Mouse (Mus musculus) left cerebral cortex, postnatal 36 days (tissue): ENCODE results near the gene Exoc5. TPM values are rescaled to one million over a fixed set of nuclear protein-coding genes. Genes with fewer than 3 reads are reported as not detected.
A peak's percentile ranks its signal among the peaks of the same experiment; 100 is the strongest.
"Not testable (repeated sequence)": the region's sequence is repeated elsewhere in the genome, so short reads cannot be mapped to it uniquely, and the experiment has no call there.

Experiments
- DNase-seq, 2 experiments: peaks; one replicate each; pipeline ENCODE4 v3.0.0; 2021 to 2022; ENCODE audit warnings: low spot score in 2 of 2, mixed read lengths in 1 of 2
- intact Hi-C: fragments of 180-260 bp; cut with DNase I; formaldehyde crosslinking; loops from one replicate; pipeline ENCODE4 v1.15.1; 2025
- total RNA-seq, 2 experiments: library from RNA; stranded (reverse); gene quantifications; 2 replicates each; pipeline ENCODE4 v1.2.3; 2021

Gene Exoc5
- 10 to 100 TPM; 53.8 to 60.8 TPM for total RNA-seq

DNA sequence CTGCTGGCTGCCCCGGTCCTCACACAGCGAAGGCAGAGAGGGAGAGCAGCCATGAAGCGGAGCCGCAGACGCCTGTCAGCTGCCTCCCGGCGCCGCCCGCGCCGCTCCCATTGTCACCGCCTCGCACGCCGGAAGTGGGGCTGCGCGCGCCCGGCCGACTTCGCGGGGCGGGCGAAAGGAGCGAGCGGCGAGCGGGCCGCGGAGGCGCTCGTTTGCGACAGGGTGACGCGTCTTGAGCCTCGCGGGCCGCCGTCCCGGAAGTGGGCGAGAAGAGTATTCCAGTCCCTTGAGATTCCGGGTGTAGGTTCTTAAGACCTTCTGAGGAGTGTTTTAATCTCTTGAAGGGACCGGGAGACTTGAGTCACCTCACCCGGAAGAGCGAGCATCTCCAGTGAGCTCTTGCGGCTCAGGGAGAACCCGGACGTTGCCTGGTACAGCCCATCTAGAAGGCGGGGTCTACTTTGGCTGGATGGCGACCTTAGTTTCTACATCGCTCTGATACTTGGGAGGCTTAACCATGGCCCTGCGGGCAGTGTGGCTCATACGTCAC, at the start of gene Exoc5:
Gene Exoc5, minus strand, starts transcription at position 380 of the 550 bp plus-strand sequence.
- peak; percentile 97 to 99 for DNase-seq
- intact Hi-C loops: loop anchor here (5.0 kb wide), 2 partner anchors 106 to 619 kb away; partner anchors contain the start of genes Naa30 and Tmem260

DNA sequence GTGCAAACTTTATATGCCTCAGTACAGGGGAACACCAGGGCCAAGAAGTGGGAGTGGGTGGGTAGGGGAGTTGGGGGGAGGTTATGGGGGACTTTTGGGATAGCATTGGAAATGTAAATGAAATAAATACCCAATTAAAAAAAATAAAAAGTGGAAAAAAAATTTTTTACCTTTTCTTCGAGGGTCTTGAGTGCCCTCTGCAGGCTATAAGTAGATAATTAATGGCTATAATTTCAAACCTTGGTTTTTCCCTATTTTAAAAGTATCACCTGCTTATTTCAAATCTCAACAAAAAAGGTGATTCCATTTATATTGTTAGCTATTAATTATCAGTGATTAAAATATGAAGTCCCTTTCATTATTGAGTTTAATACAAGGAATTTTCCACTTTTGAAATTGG, 25.3 kb upstream of the Exoc5 start:
- DNase-seq, intact Hi-C loops: not testable (repeated sequence)

DNA sequence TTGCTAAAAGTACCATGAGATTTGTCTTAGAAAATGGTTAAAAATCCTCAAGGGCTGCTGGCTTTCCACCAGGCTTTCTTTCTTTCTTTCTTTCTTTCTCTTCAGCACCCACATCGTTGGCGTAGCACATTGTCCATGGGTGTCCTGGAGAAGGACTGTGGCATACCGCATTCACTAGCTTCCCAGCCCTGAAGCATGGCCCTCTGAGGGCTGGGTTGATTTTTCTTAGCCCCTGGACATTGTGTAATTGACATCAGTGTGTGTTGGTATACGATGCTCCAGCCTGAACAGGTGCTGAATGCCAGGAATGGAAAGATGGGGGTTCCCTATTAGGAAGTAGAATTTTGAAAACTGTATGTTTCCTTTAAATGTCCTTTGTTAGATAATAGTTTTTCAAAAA, 24.8 kb upstream of the Exoc5 start:
- no peak for DNase-seq
- intact Hi-C loops: no loop called here

DNA sequence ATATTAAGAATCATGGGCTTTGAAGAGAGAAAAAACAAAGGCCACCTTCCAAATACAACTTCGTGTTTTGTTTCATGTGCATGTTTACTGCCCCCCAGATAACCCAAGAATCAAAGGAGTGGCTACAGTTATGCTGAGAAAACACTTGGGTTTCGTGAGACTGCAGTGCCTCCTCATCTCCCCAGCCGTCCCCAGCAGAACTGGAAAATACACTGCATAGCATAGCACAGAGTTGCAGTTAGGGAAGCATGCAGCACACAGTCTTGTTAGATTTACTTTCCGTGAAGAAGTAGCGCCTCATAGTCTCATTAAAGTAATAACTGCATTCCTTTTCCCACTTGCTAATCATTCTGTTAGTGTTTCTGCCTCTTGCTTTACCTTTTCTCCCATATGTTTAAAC, 23.6 kb upstream of the Exoc5 start:
- DNase-seq: no peak
- intact Hi-C loops: no loop called here

DNA sequence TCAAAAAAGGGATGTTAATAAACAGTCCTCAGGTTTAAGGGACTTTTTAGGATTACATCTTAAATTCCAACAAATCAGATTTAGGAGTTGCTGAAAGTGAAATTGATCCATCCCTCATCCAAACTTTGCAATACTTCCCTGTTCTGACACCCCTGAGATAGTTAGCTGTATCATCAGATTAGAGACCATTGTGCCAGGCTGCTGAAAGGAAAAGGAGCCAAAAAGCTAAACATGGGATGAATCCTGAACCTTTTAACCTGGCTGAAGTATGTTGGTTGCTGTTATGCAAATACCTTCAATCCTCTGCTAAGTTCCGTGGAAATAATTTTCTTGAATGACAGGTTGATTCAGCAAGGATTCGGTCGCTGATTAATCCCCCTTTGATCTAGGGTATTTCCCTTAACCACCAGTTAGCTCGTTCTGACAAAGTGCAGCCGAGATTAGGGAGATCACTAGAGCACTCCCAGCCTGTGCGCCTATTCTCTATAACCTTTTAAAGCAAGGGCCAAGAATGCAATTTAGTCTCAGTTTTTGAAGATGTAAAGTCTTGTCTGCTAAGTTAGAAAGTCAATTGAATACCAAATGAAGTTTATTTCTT, 23.1 kb upstream of the Exoc5 start:
- intact Hi-C loops: no loop called here
- no peak for DNase-seq

DNA sequence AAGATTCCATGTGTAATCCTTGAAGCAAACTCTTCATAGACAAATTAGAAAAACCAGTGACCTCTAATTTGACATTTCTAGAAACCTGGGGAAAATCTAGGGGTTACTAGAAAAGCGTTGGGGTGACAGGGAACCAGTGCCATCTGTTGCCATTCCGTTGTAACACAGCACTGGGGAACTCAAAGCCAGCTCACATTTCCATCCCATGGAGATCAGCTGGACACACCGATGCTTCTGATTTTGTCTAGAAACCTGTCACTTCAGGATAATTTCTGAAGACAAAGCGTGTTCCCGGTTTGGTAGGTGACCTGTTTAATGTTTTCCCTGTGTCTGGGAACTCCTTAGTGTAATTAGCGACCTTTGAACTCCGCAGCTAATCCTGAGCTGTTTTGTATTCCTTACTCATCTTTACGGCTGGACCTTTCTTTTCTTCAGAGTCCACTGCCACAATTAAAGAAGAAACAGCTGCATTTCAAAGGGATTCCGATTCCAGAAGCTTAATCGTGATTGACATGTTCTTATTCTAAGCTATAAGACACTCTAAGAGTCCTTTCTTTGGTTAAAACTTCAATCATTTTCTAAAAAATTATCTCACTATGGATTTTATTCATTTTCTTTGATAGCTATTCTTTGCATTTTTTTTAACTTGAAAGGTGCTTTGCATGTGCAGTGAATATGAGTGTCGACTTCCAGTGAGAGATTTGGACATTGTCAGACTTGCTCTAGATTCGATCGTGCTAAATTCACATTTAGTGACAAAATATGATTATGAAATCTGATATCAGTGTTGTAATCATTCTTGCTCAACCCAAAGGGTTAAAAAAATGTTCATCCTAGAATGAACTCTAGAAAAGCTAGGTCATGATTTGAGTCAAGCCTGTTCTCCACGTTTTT, 21.9 kb upstream of the Exoc5 start:
- DNase-seq: no peak
- intact Hi-C loops: no loop called here

DNA sequence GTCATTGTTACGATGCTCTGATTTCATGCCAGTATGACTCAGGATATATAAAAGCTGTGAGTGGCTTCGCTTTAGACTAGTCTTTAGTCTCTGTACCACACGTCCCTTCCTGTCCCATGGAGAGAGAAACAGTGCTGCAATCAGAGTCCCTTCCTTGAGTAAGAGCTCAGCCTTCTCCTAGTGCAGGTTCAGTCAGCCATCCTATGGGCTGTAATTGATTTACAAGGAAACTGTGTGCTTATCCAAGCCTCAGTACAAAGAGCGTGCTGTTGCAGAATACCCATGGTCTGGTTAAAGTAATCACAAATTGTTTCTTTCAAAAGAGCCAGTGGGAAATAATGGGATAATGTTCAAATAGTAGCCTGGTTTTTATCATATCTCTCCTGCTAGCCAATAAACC, 20.1 kb upstream of the Exoc5 start:
- intact Hi-C loops: no loop called here
- no peak for DNase-seq

DNA sequence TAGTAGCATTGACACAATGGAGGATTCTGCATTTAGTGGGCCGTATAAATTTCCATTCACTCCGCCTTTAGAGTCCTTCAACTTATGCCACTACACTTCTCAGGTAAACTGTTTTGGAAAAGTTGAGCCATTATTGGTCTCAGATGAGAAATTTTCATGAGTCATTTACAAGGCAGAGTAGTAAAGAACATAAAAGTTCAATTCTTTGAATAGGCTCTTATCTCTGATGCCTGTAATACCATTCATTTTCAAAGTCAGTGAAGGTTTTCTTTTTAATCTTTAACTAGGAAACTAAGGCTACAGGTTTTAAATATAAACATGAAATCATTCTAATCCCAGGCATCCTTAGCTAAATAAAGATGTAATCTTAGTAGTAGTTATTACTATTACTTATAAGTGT, 12.4 kb upstream of the Exoc5 start:
- no peak for DNase-seq
- intact Hi-C loops: no loop called here

DNA sequence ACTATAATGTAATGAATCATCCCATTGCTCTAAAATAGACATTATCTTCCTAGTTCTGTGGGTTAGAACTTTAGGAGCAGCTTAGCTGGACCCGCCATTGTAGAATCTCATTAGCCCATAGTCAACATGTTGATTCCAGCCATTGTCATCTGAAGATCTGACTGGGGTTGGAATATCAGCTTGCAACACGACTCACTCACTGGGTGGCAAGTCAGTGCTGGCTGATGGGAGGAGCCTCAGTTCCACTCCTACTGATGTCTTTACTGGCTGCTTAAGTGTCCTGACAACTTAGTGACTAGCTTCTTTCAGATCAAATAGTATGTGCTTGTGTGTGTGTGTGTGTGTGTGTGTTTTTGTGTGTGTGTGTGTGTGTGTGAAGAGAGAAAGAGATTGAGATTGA, 7.9 kb upstream of the Exoc5 start:
- no peak for DNase-seq
- intact Hi-C loops: no loop called here

DNA sequence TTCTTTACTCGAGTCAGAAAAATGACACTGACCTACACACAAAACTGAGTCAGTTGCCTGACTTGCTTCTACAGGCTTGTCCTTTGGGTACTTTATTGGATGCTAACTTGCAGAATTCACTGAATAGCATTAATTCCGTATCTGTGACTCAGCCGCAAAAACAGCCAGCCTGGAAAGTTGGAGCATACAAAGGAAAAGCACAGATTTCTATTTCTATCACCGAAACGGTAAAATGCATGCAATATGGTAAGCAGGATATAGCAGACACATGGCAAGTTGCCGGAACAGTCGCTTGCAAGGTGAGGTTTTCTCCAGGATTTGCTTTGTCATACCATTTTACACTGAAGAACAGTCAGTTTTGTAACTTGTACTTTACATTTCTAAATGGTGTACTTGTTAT, 7.4 kb upstream of the Exoc5 start:
- intact Hi-C loops: no loop called here
- peak in 1 of 2 experiments; percentile 36 for DNase-seq

DNA sequence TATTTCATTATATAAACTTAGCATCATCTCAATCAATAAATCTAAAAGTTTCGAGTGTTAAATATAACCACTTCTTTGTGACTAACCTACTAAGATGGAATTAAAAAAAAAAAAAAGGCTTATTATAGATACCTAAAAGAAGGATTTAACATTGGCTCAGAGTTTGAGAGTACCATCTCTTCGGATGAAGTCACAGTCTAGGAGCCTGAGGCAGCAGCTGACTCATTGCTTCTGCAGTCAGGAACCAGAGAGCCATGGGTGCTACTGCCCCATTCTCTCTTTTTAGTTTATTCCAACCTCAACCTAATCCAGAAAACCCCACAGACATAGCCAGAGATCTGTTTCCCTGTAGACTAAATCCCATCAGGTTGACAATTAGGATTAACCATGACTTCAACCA, 6.4 kb upstream of the Exoc5 start:
- no peak for DNase-seq
- intact Hi-C loops: no loop called here

DNA sequence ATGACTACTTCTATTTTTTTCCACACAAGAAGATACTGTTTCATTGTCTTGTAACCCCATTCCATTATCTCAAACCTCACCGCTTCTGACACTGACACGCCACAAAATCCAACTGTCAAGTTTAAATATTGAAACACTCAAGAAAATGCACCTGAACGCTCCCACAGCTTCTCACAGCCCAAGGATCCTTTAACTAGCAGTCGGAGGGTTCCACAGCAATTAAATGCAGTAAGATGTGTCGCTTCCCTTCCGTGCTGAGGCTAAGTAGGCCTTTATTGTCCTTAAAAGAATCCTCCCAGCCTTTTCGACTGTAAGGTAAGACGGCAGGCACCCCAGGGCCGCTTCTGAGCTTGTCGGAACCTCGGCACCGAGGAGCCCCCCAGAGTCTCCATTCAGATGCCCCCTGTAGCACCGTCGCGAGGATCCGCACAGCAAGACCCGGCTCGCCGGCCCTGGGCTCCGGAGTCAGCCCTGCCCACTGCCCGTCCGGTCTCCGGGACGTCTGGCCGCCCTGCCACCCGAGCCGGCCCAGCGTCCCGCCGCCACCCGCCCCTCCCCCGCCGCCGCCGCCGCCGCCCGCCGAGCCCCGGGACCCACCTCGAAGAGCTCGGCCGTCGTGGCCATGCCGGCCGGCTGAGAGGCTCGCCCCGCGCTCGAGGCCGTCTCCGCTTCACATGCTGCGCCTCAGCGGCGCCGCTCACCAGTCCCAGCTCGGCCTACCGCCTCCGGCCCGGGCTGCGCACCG, 752 bp downstream of the Exoc5 start, which contains the start of gene Ap5m1:
Gene Ap5m1, plus strand, starts transcription at position 569 of the 745 bp plus-strand sequence.
- DNase-seq: no peak
- intact Hi-C loops: loop anchor here (5.0 kb wide), 2 partner anchors 107 to 618 kb away; partner anchors contain the start of genes Naa30 and Tmem260

DNA sequence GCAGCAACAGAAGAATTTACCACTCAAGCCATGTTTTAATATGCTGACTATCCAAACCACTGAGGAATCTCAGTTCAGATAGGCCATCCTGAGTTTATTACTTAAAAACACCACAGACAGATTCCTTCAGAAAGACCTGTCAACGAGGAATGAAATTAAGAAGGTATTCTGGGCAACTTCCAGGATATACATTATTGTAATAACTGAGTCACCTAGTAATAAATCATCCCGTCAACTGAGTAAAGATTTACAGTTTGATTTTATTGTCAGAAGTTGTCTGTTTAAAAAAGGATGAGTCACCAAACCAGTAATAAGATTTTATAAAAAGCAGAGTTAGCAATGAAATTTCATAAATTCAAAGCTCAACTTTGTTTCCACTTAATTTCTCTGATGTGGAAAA, 2.6 kb downstream of the Exoc5 start:
- intact Hi-C loops: no loop called here

DNA sequence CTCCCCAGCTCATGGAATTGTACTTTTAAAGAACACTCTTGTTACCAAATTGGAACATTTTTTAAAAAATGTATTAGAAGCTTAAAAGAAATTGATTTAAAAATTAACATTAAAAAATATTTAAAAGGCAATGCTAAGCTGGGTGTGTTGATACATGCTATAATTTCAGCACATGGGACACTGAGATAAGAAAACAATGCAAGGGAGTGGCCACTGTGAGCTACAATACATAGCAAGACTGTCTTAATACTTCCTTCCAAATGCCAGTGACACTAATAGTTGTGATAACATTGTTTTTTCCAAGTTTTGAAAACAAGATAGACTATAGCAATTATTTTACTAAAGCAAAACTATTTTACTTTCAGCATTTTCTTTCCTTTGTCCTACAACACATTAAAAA, 17.0 kb downstream of the Exoc5 start:
- no peak for DNase-seq
- intact Hi-C loops: no loop called here

More for the DNA sequence above, 2.6 kb downstream of the Exoc5 start:
- DNase-seq: no peak

DNA sequence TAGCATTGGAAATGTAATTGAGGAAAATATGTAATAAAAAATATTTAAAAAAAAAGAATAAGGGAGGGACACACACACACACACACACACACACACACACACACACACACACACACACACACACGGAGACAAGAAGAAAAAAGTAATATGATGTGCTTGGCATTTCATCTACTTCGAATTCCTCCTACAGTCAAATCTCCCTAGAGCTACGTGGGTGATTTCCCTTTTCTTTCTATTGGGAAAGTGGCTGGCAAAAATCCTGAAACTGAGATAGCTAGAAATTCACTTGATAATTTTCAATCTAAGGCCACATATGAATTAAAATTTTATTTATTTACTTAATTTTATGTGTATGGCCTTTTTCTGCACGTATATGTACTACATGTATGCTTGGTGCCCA, 20.8 kb downstream of the Exoc5 start:
- intact Hi-C loops: no loop called here
- no peak for DNase-seq

DNA sequence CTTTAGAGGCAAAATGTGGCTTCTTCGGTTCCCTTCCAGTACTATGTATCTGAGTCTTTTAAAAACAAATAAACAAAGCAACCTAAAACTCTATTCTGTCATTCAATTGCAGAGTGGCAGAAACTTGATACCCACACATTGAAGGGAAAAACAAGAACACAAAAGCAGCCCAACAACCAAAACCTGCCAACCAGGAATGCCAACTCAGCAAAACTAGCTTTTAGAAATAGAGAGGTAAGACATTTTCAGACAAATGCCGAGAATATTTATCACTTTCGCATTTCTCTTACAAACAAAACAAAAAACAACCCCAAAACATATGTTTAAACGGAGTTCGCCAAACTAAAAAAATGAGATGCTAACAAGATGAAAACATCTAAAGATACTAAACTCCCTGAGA, 37.5 kb downstream of the Exoc5 start:
- intact Hi-C loops: no loop called here
- no peak for DNase-seq

DNA sequence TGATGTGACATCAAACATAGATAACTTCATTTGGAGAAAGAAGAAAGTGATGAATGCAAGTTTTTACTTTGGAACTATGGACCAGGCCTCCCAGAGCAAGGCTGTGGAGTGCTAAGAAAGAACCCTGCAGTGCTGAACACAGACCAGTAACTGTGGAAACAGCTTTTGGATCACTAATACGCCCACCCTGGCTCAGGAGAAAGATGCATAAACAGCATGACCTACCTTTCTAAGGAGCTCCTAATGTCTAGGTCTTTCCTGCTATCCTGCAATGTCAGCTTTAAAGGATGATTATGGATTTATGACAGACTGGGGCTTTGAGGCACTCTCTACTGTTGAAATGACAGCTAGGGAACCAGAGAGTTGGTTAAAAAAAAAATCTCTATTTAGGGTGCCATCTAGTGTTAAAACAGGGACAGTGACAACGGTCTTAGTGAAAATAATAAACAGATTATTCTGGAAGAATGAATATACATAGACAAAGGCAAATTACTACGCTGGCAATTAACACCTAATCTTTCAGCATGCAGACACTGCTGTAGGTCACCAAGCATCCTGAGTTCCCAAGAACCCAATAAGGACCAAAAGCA, 38.6 kb downstream of the Exoc5 start:
- intact Hi-C loops: no loop called here
- DNase-seq: no peak

DNA sequence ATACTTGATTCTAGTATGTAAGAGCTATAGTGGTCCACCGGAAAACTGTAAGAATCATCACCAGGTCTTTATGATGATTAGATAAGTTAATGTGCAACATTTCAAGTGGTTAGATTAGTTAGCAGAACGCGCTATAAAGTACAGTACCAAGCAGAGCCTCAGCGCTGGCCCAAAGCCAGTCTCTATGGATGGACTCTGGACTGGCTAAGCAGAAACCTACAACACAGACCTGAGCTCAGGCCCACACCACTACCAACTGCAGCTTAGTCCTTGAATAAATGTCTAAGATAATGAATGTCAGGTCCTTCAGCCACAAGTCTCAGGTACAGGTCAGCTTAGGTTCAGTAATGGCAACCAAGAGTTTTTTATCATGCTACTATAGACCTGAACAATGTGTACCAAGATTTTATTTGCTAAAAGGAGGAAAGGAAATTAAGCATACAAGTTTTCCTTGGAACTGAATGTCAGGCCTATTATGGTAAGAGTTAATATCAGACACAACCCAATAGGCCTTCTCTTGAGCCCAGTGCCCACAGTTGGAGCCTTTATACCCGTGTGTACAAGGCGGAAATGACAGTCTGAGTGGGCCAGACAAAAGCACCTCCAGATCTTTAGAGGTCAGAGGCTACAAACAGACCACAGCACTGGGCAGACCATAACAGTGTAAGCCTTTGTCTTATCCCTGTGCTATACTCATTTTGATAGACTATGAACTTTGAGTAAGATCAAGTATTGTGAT, 39.2 kb downstream of the Exoc5 start:
- no peak for DNase-seq
- intact Hi-C loops: no loop called here

DNA sequence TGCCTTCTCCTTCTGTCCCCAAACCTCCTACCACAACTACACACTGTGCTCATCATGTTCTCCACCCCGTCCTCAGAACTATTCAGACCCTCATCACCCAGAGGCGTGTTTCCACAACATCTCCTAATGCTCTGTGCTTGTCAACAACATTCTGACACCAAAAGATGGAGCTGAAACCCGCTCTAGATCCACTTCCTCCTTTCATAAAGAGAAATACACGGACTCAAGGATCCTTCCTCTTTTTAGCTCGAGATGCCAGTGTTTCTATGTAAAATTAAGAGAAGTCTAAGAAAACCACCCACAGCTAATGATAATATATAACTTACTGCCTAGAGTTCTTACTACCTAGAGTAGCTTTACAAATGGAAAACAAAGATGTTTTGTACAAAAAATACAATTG, 46.7 kb downstream of the Exoc5 start:
- intact Hi-C loops: no loop called here

More for the DNA sequence above, 46.7 kb downstream of the Exoc5 start:
- no peak for DNase-seq
